Mouse (Mus musculus) lung, postnatal 36 days (tissue): Measurements from ENCODE around the gene Flywch1.

Experiments
- DNase-seq: peaks from one replicate; pipeline ENCODE4 v3.0.0; 2022; ENCODE audit warnings: mixed read lengths

The Flywch1 gene

GRCm38 (mm10) chr17:23771284-23772218 lies at the start of gene Flywch1:
Flywch1 (minus strand) TSS chr17:23771602.
- peak; percentile 99 for DNase-seq

GRCm38 (mm10) chr17:23820731-23821130 lies 49.3 kb upstream of the Flywch1 start:
- DNase-seq, result no peak

- no peak for DNase-seq
Measured at GRCm38 (mm10) chr17:23819235-23819634, 47.8 kb upstream of the Flywch1 start.

GRCm38 (mm10) chr17:23818579-23818978 lies 47.2 kb upstream of the Flywch1 start:
- DNase-seq, result no peak

GRCm38 (mm10) chr17:23815641-23816040 lies 44.2 kb upstream of the Flywch1 start:
- DNase-seq, result no peak

- no peak for DNase-seq
Measured at GRCm38 (mm10) chr17:23807918-23808317, 36.5 kb upstream of the Flywch1 start.

- peak; percentile 56 for DNase-seq
Measured at GRCm38 (mm10) chr17:23806867-23807266, 35.5 kb upstream of the Flywch1 start.

- peak; percentile 25 for DNase-seq
Measured at GRCm38 (mm10) chr17:23804426-23805085, 33.2 kb upstream of the Flywch1 start.

GRCm38 (mm10) chr17:23803366-23804041 lies 32.1 kb upstream of the Flywch1 start:
- DNase-seq, result peak; percentile 84

- DNase-seq, result peak; percentile 99
Measured at GRCm38 (mm10) chr17:23802746-23803365, 31.5 kb upstream of the Flywch1 start.

GRCm38 (mm10) chr17:23801627-23802026 lies 30.2 kb upstream of the Flywch1 start:
- DNase-seq, result no peak

GRCm38 (mm10) chr17:23797316-23797715 lies 25.9 kb upstream of the Flywch1 start:
- no peak for DNase-seq

- no peak for DNase-seq
Measured at GRCm38 (mm10) chr17:23795323-23795722, 23.9 kb upstream of the Flywch1 start.

- DNase-seq, result no peak
Measured at GRCm38 (mm10) chr17:23791079-23791357, 19.6 kb upstream of the Flywch1 start.

GRCm38 (mm10) chr17:23790269-23791078 lies 19.1 kb upstream of the Flywch1 start, which contains the start of gene Srrm2:
Srrm2 (plus strand) TSS chr17:23790532.
- peak; percentile 62 for DNase-seq

- DNase-seq, result no peak
Measured at GRCm38 (mm10) chr17:23789749-23790268, 18.4 kb upstream of the Flywch1 start.

- DNase-seq, result no peak
Measured at GRCm38 (mm10) chr17:23788973-23789372, 17.6 kb upstream of the Flywch1 start.

GRCm38 (mm10) chr17:23786510-23786931 lies 15.1 kb upstream of the Flywch1 start:
- peak; percentile 17 for DNase-seq

GRCm38 (mm10) chr17:23785561-23786471 lies 14.4 kb upstream of the Flywch1 start, which contains the start of gene Flywch2:
Flywch2 (minus strand) TSS chr17:23786081.
- DNase-seq, result peak; percentile 90

GRCm38 (mm10) chr17:23783352-23783751 lies 11.9 kb upstream of the Flywch1 start:
- DNase-seq, result no peak

- DNase-seq, result peak; percentile 47
Measured at GRCm38 (mm10) chr17:23778447-23778846, 7.0 kb upstream of the Flywch1 start.
